Mouse (Mus musculus) heart, embryonic 10.5 days (tissue): ENCODE results near the gene Lst1. TPM values are rescaled to one million over a fixed set of nuclear protein-coding genes. Genes with fewer than 3 reads are reported as not detected.

Source experiments
- DNase-seq: peaks from one replicate; pipeline ENCODE4 v3.0.0-alpha.2; 2017; ENCODE audit warnings: low spot score
- H3K27ac ChIP-seq: fragments of 300-500 bp; sonication (generic); 2 replicates; pipeline ENCODE4 v1.5.1; 2016; ENCODE audit warnings: mild to moderate bottlenecking
- H3K27me3 ChIP-seq: fragments of 300-500 bp; sonication (generic); 2 replicates; pipeline ENCODE4 v1.6.1; 2016; ENCODE audit warnings: mild to moderate bottlenecking; ENCODE audit not compliant: poor library complexity, insufficient read depth, severe bottlenecking
- H3K36me3 ChIP-seq: fragments of 300-500 bp; sonication (generic); 2 replicates; pipeline ENCODE4 v1.6.1; 2016; ENCODE audit warnings: mild to moderate bottlenecking, moderate library complexity
- H3K4me1 ChIP-seq: fragments of 300-500 bp; sonication (generic); 2 replicates; pipeline ENCODE4 v1.6.1; 2016; ENCODE audit warnings: mild to moderate bottlenecking
- H3K4me3 ChIP-seq: fragments of 300-500 bp; sonication (generic); 2 replicates; pipeline ENCODE4 v1.5.1; 2016; ENCODE audit warnings: mild to moderate bottlenecking, moderate library complexity
- H3K9me3 ChIP-seq: fragments of 300-500 bp; sonication (generic); 2 replicates; pipeline ENCODE4 v1.6.1; 2016; ENCODE audit warnings: mild to moderate bottlenecking, moderate library complexity
- WGBS: fragments of 180-500 bp; shearing (Covaris S2); methylation state at CpG from one replicate; pipeline ENCODE4 v1.1.7; 2016; 5-methylcytosine and 5-hydroxymethylcytosine counted together
- microRNA-seq: library from miRNA; unstranded; fragments of <30 nt; microRNA quantifications from one replicate; pipeline ENCODE4, GENCODE M21; 2017
- polyA plus RNA-seq: library from polyadenylated mRNA; unstranded; fragments of >200 nt; fragmentation: Nextera tagmentation; extraction: Ambion mirVana; gene quantifications from 2 replicates; pipeline ENCODE4 v1.2.1, GENCODE M21; 2016

The Lst1 gene
- polyA plus RNA-seq, 1 experiment from 2014 or later, result 2.2 TPM

DNA sequence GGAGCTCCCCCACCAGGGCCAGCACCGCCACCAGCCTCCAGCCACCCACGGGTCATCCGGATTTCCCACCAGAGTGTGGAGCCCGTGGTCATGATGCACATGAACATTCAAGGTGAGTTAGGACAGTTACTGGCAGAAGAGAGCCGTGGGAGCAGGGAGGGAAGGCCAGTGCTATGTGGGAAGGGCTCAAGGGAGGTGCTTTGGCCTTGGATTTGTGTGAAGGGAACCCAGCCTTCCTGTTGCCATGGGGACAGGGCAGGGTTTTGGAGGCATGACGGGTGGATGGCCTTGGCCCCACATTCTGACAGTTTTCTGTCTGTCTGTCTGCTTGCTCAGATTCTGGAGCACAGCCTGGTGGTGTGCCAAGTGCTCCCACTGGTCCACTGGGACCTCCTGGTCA is 46.3 kb downstream of the Lst1 start:
- H3K4me1 ChIP-seq, result 0 out of 2 replicates have a peak, but pooled peaks cover 4% of the 10 kb centered on the region
- no peak overlapping the region for H3K27ac ChIP-seq
- no peaks in the 10 kb centered on the region for H3K27me3 ChIP-seq
- no peak overlapping the region for H3K4me3 ChIP-seq
- H3K9me3 ChIP-seq, result no peaks in the 10 kb centered on the region
- H3K36me3 ChIP-seq, result peaks cover 92% of the 10 kb centered on the region
- DNase-seq, result no peak
- WGBS, result 92% methylated on average over 6 of the region's 6 CpGs

- no peak for DNase-seq
- 71% methylated on average over 16 of the region's 16 CpGs for WGBS
- H3K4me3 ChIP-seq, result no peak overlapping the region
Observed at GRCm38 (mm10) chr17:35140490-35140996, 47.7 kb downstream of the Lst1 start.

DNA sequence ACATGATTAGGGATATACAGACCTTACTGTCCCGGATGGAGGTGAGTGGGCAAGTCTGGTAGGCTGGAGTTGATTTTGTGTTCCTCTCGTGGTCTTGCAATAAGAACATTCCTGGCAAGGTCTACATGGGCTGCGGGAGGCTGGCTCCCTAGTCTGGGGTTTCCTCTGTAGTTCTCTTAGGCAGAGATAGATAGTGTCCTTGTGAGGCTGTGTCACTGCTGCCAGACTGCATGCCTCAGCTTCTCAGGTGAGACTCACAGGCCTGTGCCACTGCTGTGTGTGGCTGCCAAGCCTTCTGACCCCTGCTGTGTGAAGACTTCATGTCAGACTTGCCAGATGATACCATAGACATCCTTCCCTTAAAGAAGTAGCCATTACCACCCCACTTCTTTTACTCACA is 49.0 kb downstream of the Lst1 start:
- Histone ChIP-seq H3K4me3 (no peak overlapping the region), H3K4me1 (peaks cover 12% of the 10 kb centered on the region; the same call in 1 of the 2 replicates), H3K27ac (no peak overlapping the region), H3K27me3 (no peaks in the 10 kb centered on the region), H3K9me3 (no peaks in the 10 kb centered on the region), H3K36me3 (peaks cover 65% of the 10 kb centered on the region)
- WGBS, result 89% methylated on average over 3 of the region's 3 CpGs
- DNase-seq, result no peak

More at GRCm38 (mm10) chr17:35140490-35140996, 47.7 kb downstream of the Lst1 start:
- no peaks in the 10 kb centered on the region for H3K27me3 ChIP-seq
- peaks cover 78% of the 10 kb centered on the region for H3K36me3 ChIP-seq
- no peaks in the 10 kb centered on the region for H3K9me3 ChIP-seq
- H3K27ac ChIP-seq, result no peak overlapping the region
- H3K4me1 ChIP-seq, result peaks cover 12% of the 10 kb centered on the region; the same call in 1 of the 2 replicates

- Histone ChIP-seq H3K27me3 (no peaks in the 10 kb centered on the region), H3K4me1 (peaks cover 12% of the 10 kb centered on the region; the same call in 1 of the 2 replicates), H3K36me3 (peaks cover 34% of the 10 kb centered on the region), H3K4me3 (peak overlapping the region; percentile 84), H3K27ac (peak overlapping the region; percentile 99), H3K9me3 (no peaks in the 10 kb centered on the region)
- DNase-seq, result no peak
- WGBS, result under 1% methylated on average over 42 of the region's 43 CpGs
Observed at GRCm38 (mm10) chr17:35135591-35136320, 52.5 kb downstream of the Lst1 start.

Small RNA genes lying within 50 kb of the gene (microRNA-seq; reads per million reads assigned to microRNA genes)
- gene Mir6973a (not detected), gene Mir6974 (not detected)

Other genes starting within 250 kb of the Lst1 start
- 0.20 TPM in 1 of 2 replicates, not detected in the other for gene Hspa1b, start 229.2 kb downstream of the Lst1 start, polyA plus RNA-seq
- gene Gm20481, start 218.5 kb downstream of the Lst1 start, polyA plus RNA-seq, result 0.52 TPM in 1 of 2 replicates, not detected in the other
- gene Hspa1a, start 216.3 kb downstream of the Lst1 start, polyA plus RNA-seq, result 1.8 and 2.4 TPM in 2 replicates
- 1.6 and 1.7 TPM in 2 replicates for gene Hspa1l, start 215.7 kb downstream of the Lst1 start, polyA plus RNA-seq
- 197 and 247 TPM in 2 replicates for gene Lsm2, start 206.6 kb downstream of the Lst1 start, polyA plus RNA-seq
- gene Vars, start 187.5 kb downstream of the Lst1 start, polyA plus RNA-seq, result 112 and 166 TPM in 2 replicates
- gene Vwa7, start 171.9 kb downstream of the Lst1 start, polyA plus RNA-seq, result 0.26 and 0.34 TPM in 2 replicates
- 3.3 and 4.0 TPM in 2 replicates for gene Sapcd1, start 160.4 kb downstream of the Lst1 start, polyA plus RNA-seq
- gene Msh5, start 141.7 kb downstream of the Lst1 start, polyA plus RNA-seq, result 3.9 and 5.4 TPM in 2 replicates
- 374 and 380 TPM in 2 replicates for gene Clic1, start 138.5 kb downstream of the Lst1 start, polyA plus RNA-seq
- gene Ddah2, start 129.4 kb downstream of the Lst1 start, polyA plus RNA-seq, result 192 and 290 TPM in 2 replicates
- gene Ly6g6c, start 123.1 kb downstream of the Lst1 start, polyA plus RNA-seq, result not detected in 2 replicates
- 0.63 and 1.0 TPM in 2 replicates for gene Mpig6b, start 122.3 kb downstream of the Lst1 start, polyA plus RNA-seq
- 0.18 and 0.39 TPM in 2 replicates for gene Ly6g6e, start 111.5 kb downstream of the Lst1 start, polyA plus RNA-seq
- 2.5 and 2.6 TPM in 2 replicates for gene Ly6g6d, start 110.4 kb downstream of the Lst1 start, polyA plus RNA-seq
- gene Ly6g6f, start 102.8 kb downstream of the Lst1 start, polyA plus RNA-seq, result 0.91 and 1.0 TPM in 2 replicates
- gene Abhd16a, start 99.2 kb downstream of the Lst1 start, polyA plus RNA-seq, result 66.7 and 69.8 TPM in 2 replicates
- gene Ly6g5c, start 80.2 kb downstream of the Lst1 start, polyA plus RNA-seq, result not detected in 2 replicates
- gene Ly6g5b, start 73.0 kb downstream of the Lst1 start, polyA plus RNA-seq, result 0.73 and 0.99 TPM in 2 replicates
- gene Gpank1, start 67.0 kb downstream of the Lst1 start, polyA plus RNA-seq, result 17.1 and 24.5 TPM in 2 replicates
- gene Csnk2b, start 66.4 kb downstream of the Lst1 start, polyA plus RNA-seq, result 220 and 246 TPM in 2 replicates
- gene D17H6S53E, start 62.1 kb downstream of the Lst1 start, polyA plus RNA-seq, result 7.4 and 11.5 TPM in 2 replicates
- gene Apom, start 56.4 kb downstream of the Lst1 start, polyA plus RNA-seq, result 3.0 and 72.5 TPM in 2 replicates
- 51.4 and 65.5 TPM in 2 replicates for gene Bag6, start 53.3 kb downstream of the Lst1 start, polyA plus RNA-seq
- 137 and 161 TPM in 2 replicates for gene Prrc2a, start 23.5 kb downstream of the Lst1 start, polyA plus RNA-seq
- 0.85 and 2.1 TPM in 2 replicates for gene Aif1, start 12.4 kb downstream of the Lst1 start, polyA plus RNA-seq
- 0.15 TPM in 1 of 2 replicates, not detected in the other for gene Ltb, start 6.0 kb upstream of the Lst1 start, polyA plus RNA-seq
- gene Tnf, start 13.6 kb upstream of the Lst1 start, polyA plus RNA-seq, result 0.15 TPM in 1 of 2 replicates, not detected in the other
- not detected in 2 replicates for gene Lta, start 16.9 kb upstream of the Lst1 start, polyA plus RNA-seq
- 0.30 TPM in 1 of 2 replicates, not detected in the other for gene Gm16181, start 32.4 kb upstream of the Lst1 start, polyA plus RNA-seq
- 6.5 and 10.1 TPM in 2 replicates for gene Atp6v1g2, start 45.2 kb upstream of the Lst1 start, polyA plus RNA-seq
- gene Nfkbil1, start 47.4 kb upstream of the Lst1 start, polyA plus RNA-seq, result 8.4 and 10.4 TPM in 2 replicates
- 367 and 489 TPM in 2 replicates for gene Ddx39b, start 53.3 kb upstream of the Lst1 start, polyA plus RNA-seq
- gene H2-D1, start 74.3 kb upstream of the Lst1 start, polyA plus RNA-seq, result 22.5 and 25.0 TPM in 2 replicates
- 0.80 and 1.2 TPM in 2 replicates for gene H2-Q1, start 132.0 kb upstream of the Lst1 start, polyA plus RNA-seq
- 11.2 and 15.9 TPM in 2 replicates for gene H2-Q2, start 153.8 kb upstream of the Lst1 start, polyA plus RNA-seq
- 1.8 and 2.1 TPM in 2 replicates for gene H2-Q4, start 191.2 kb upstream of the Lst1 start, polyA plus RNA-seq
- gene H2-Q6, start 236.4 kb upstream of the Lst1 start, polyA plus RNA-seq, result 0.17 and 4.9 TPM in 2 replicates